Mouse (Mus musculus): ENCODE results near the gene Actb.

Gene Actb

GRCm38 (mm10) chr5:142903470-142904207 is 2.9 kb downstream of the Actb start:
- in situ Hi-C loops (cut with MboI, MseI) = no loop called here

- in situ Hi-C loops (cut with MboI, MseI) = no loop called here
These were observed 3.8 kb downstream of the Actb start for GRCm38 (mm10) chr5:142902506-142903314.

- in situ Hi-C loops (cut with MboI, MseI) = no loop called here
These were observed 4.6 kb downstream of the Actb start for GRCm38 (mm10) chr5:142901846-142902505.

- in situ Hi-C loops (cut with MboI, MseI) = no loop called here
These were observed 5.2 kb downstream of the Actb start for GRCm38 (mm10) chr5:142901355-142901802.

- in situ Hi-C loops (cut with MboI, MseI) = no loop called here
These were observed 5.9 kb downstream of the Actb start for GRCm38 (mm10) chr5:142900651-142901050.

GRCm38 (mm10) chr5:142899932-142900533 is 6.5 kb downstream of the Actb start:
- in situ Hi-C loops (cut with MboI, MseI) = no loop called here

- in situ Hi-C loops (cut with MboI, MseI) = no loop called here
These were observed 7.4 kb downstream of the Actb start for GRCm38 (mm10) chr5:142899057-142899601.

GRCm38 (mm10) chr5:142898316-142898715 is 8.2 kb downstream of the Actb start:
- in situ Hi-C loops (cut with MboI, MseI) = no loop called here

GRCm38 (mm10) chr5:142897568-142898248 is 8.8 kb downstream of the Actb start:
- in situ Hi-C loops (cut with MboI, MseI) = no loop called here

GRCm38 (mm10) chr5:142896713-142897112 is 9.8 kb downstream of the Actb start:
- in situ Hi-C loops (cut with MboI, MseI) = no loop called here

GRCm38 (mm10) chr5:142896192-142896591 is 10.4 kb downstream of the Actb start:
- in situ Hi-C loops (cut with MboI, MseI) = no loop called here

- in situ Hi-C loops (cut with MboI, MseI) = no loop called here
These were observed 11.5 kb downstream of the Actb start, which contains the start of gene Fbxl18 for GRCm38 (mm10) chr5:142894918-142895613. Gene Fbxl18 (minus strand): TSS chr5:142895421.

- in situ Hi-C loops (cut with MboI, MseI) = no loop called here
These were observed 15.2 kb downstream of the Actb start for GRCm38 (mm10) chr5:142891396-142891795.

GRCm38 (mm10) chr5:142887533-142887932 is 19.0 kb downstream of the Actb start:
- in situ Hi-C loops (cut with MboI, MseI) = loop anchor here in 1 of 2 experiments (10.0 kb wide), 1 partner anchor 47 kb away; no protein-coding TSS in a partner anchor

- in situ Hi-C loops (cut with MboI, MseI) = loop anchor here in 1 of 2 experiments (10.0 kb wide), 1 partner anchor 48 kb away; no protein-coding TSS in a partner anchor
These were observed 19.8 kb downstream of the Actb start for GRCm38 (mm10) chr5:142886761-142887160.

GRCm38 (mm10) chr5:142886181-142886580 is 20.4 kb downstream of the Actb start:
- in situ Hi-C loops (cut with MboI, MseI) = loop anchor here in 1 of 2 experiments (10.0 kb wide), 1 partner anchor 49 kb away; no protein-coding TSS in a partner anchor

GRCm38 (mm10) chr5:142882471-142882870 is 24.1 kb downstream of the Actb start:
- in situ Hi-C loops (cut with MboI, MseI) = loop anchor here (5.0 to 10.0 kb wide), 2 partner anchors 52 to 155 kb away; no protein-coding TSS in a partner anchor

- in situ Hi-C loops (cut with MboI, MseI) = loop anchor here (5.0 to 10.0 kb wide), 2 partner anchors 53 to 155 kb away; no protein-coding TSS in a partner anchor
These were observed 24.6 kb downstream of the Actb start for GRCm38 (mm10) chr5:142881936-142882335.

GRCm38 (mm10) chr5:142880806-142881516 is 25.6 kb downstream of the Actb start:
- in situ Hi-C loops (cut with MboI, MseI) = loop anchor here (5.0 to 10.0 kb wide), 2 partner anchors 54 to 156 kb away; no protein-coding TSS in a partner anchor

All from T-helper 17 cell (primary cell).